Mouse (Mus musculus) lung, adult 2 months (tissue): Measurements from ENCODE around the gene Coro6. TPM values are rescaled to one million over a fixed set of nuclear protein-coding genes. Genes with fewer than 3 reads are reported as not detected.

ENCODE experiments used
- DNase-seq: peaks from one replicate; pipeline ENCODE4 v3.0.0; 2022
- H3K4me1 ChIP-seq: fragments of 200-500 bp; 2 replicates; pipeline ENCODE4 v1.6.1; 2011; ENCODE audit warnings: low read length; ENCODE audit not compliant: control insufficient read depth, insufficient read depth
- H3K4me3 ChIP-seq: fragments of 200-500 bp; replicated peaks from 2 replicates; pipeline ENCODE3; 2011; ENCODE audit warnings: low read depth, mild to moderate bottlenecking, control low read depth, low read length; ENCODE audit errors: extremely low read depth
- CTCF ChIP-seq: fragments of 200-500 bp; IDR thresholded peaks from 2 replicates; pipeline ENCODE4 v1.5.1; 2011; ENCODE audit warnings: mild to moderate bottlenecking, low read length, control low read depth; ENCODE audit not compliant: insufficient read depth
- POLR2A ChIP-seq: fragments of 200-500 bp; IDR thresholded peaks from 2 replicates; pipeline ENCODE4 v1.6.1; 2011; ENCODE audit warnings: low read depth, mild to moderate bottlenecking, control low read depth, low read length, borderline replicate concordance; ENCODE audit errors: extremely low read depth
- WGBS: fragments of 180-500 bp; shearing (Covaris S2); methylation state at CpG from one replicate; pipeline ENCODE4 v1.1.7; 2018; 5-methylcytosine and 5-hydroxymethylcytosine counted together
- polyA plus RNA-seq: library from polyadenylated mRNA; depleted of rRNA; stranded (reverse); fragments of >200 nt; gene quantifications from 2 replicates; pipeline ENCODE4 v1.2.3, GENCODE M21; 2012

Coro6 gene
- polyA plus RNA-seq, 1 experiment = 34.3 TPM

GRCm38 (mm10) chr11:77491123-77491501 lies 28.9 kb downstream of the Coro6 start:
- peak; percentile 89 for DNase-seq
- under 1% methylated on average over 13 of the region's 13 CpGs for WGBS

GRCm38 (mm10) chr11:77491502-77492291 lies 29.5 kb downstream of the Coro6 start:
- DNase-seq = no peak
- peaks cover 39% of the 10 kb centered on the region for H3K4me1 ChIP-seq
- H3K4me3 ChIP-seq = peak overlapping the region; percentile 15
- WGBS = under 1% methylated on average over 23 of the region's 23 CpGs
- TF ChIP-seq CTCF (no peak), POLR2A (no peak)

More at GRCm38 (mm10) chr11:77491123-77491501, 28.9 kb downstream of the Coro6 start:
- peaks cover 36% of the 10 kb centered on the region for H3K4me1 ChIP-seq
- peak overlapping the region; percentile 7 for H3K4me3 ChIP-seq
- TF ChIP-seq POLR2A (0 out of 2 replicates have a peak, but pooled peaks have one; percentile 20), CTCF (peak; percentile 69)

GRCm38 (mm10) chr11:77492311-77492871 lies 30.2 kb downstream of the Coro6 start:
- no peak for TF ChIP-seq POLR2A
- TF ChIP-seq CTCF = no peak
- no peak for DNase-seq
- WGBS = 0% methylated on average over 18 of the region's 18 CpGs

GRCm38 (mm10) chr11:77492911-77493332 lies 30.7 kb downstream of the Coro6 start:
- peak overlapping the region; percentile 81 for H3K4me3 ChIP-seq
- 1% methylated on average over 31 of the region's 32 CpGs for WGBS
- TF ChIP-seq POLR2A (no peak), CTCF (0 out of 2 replicates have a peak, but pooled peaks have one; percentile 24)
- DNase-seq = peak; percentile 85
- H3K4me1 ChIP-seq = peaks cover 49% of the 10 kb centered on the region

More at GRCm38 (mm10) chr11:77492311-77492871, 30.2 kb downstream of the Coro6 start:
- H3K4me1 ChIP-seq = peaks cover 45% of the 10 kb centered on the region
- H3K4me3 ChIP-seq = peak overlapping the region; percentile 81

GRCm38 (mm10) chr11:77493512-77494343 lies 31.5 kb downstream of the Coro6 start, which contains the start of gene Git1:
TSS of gene Git1 (plus strand) at chr11:77493562.
- peak; percentile 51 for DNase-seq
- WGBS = 4% methylated on average over 52 of the region's 74 CpGs

GRCm38 (mm10) chr11:77494344-77494676 lies 32.1 kb downstream of the Coro6 start:
- DNase-seq = no peak
- Histone ChIP-seq H3K4me3 (peak overlapping the region; percentile 79), H3K4me1 (peaks cover 53% of the 10 kb centered on the region)
- 14% methylated on average over 4 of the region's 4 CpGs for WGBS
- TF ChIP-seq CTCF = no peak
- TF ChIP-seq POLR2A = no peak

More at GRCm38 (mm10) chr11:77493512-77494343, 31.5 kb downstream of the Coro6 start, which contains the start of gene Git1:
- Histone ChIP-seq H3K4me1 (peaks cover 54% of the 10 kb centered on the region), H3K4me3 (peak within 1 kb of the TSS; percentile 81)
- TF ChIP-seq POLR2A (0 out of 2 replicates have a peak, but pooled peaks have one; percentile 30), CTCF (no peak)

GRCm38 (mm10) chr11:77494782-77495181 lies 32.6 kb downstream of the Coro6 start:
- whole genome bisulfite sequencing = 48% methylated on average over 6 of the region's 6 CpGs
- no peak overlapping the region for H3K4me3 ChIP-seq
- DNase-seq = no peak
- TF ChIP-seq CTCF = no peak
- TF ChIP-seq POLR2A = no peak
- H3K4me1 ChIP-seq = peaks cover 53% of the 10 kb centered on the region

- H3K4me3 ChIP-seq = no peak overlapping the region
- H3K4me1 ChIP-seq = peaks cover 50% of the 10 kb centered on the region
- DNase-seq = no peak
- TF ChIP-seq POLR2A (no peak), CTCF (no peak)
These were observed 33.3 kb downstream of the Coro6 start for GRCm38 (mm10) chr11:77495507-77495906.

- Histone ChIP-seq H3K4me3 (peak overlapping the region; percentile 42), H3K4me1 (peaks cover 36% of the 10 kb centered on the region)
- 38% methylated on average over 6 of the region's 6 CpGs for WGBS
- TF ChIP-seq POLR2A = peak; percentile 68; the same call in 1 of the 2 replicates
- TF ChIP-seq CTCF = peak; percentile 41
- DNase-seq = peak; percentile 62
These were observed 35.1 kb downstream of the Coro6 start for GRCm38 (mm10) chr11:77497341-77497756.
